In genomic region chr12:85541153-85541552, GRCm38 (mm10) we compare ENCODE assay signal across 8 mouse cellular contexts. TPM values are rescaled to one million over a fixed set of nuclear protein-coding genes. Genes with fewer than 3 reads are reported as not detected.
DNase-seq lines count a peak whose midpoint lies in the region; ATAC-seq lines count a peak whose summit lies in the region.

No protein-coding gene starts in this region.

- DNase-seq in CD4-positive, CD25-positive, alpha-beta regulatory T cell, adult 2 months (ENCODE audit: low read depth, low spot score) = peak; percentile 3
- DNase-seq in ovary, postnatal 14 days (ENCODE audit: low spot score) = peak; percentile 18
- DNase-seq in ovary, postnatal 10 days (ENCODE audit: low spot score) = no peak
- DNase-seq in heart, postnatal 4 days = peak; percentile 75
- peak; percentile 87 for DNase-seq in lung, postnatal 10 days
- DNase-seq in thymus, postnatal 4 days = peak; percentile 74
- no peak for DNase-seq in cerebellum, adult 18-20 months

- ATAC-seq in CD4-positive, CD25-positive, alpha-beta regulatory T cell, adult 4 months = no peak

RNA-seq across cellular contexts. Expression of gene Jdp2, which starts 57.7 kb away (rescaled TPM):
- under 1 TPM in 1 of 2 experiments, not detected in 1; 0.20 TPM for polyA plus RNA-seq in CD4-positive, CD25-positive, alpha-beta regulatory T cell, adult 4 months (2017; shearing (Covaris generic))
- 10 to 100 TPM in 1 of 2 experiments, 1 to 10 TPM in 1; 9.1 to 12.2 TPM for total RNA-seq in heart, postnatal 4 days (2021)

Comparison
In these comparisons a context has a peak if more than half of its experiments do, and no peak if none do; other contexts are left out.
1. DNase-seq: peak in CD4-positive, CD25-positive, alpha-beta regulatory T cell, adult 2 months (single experiment), ovary, postnatal 14 days (single experiment), heart, postnatal 4 days (single experiment), lung, postnatal 10 days (single experiment) and thymus, postnatal 4 days (single experiment); none in ovary, postnatal 10 days (single experiment) and cerebellum, adult 18-20 months (0 of 2).